Mouse (Mus musculus) left cerebral cortex, adult 18-20 months (tissue): Measurements from ENCODE around the gene Tln2. TPM values are rescaled to one million over a fixed set of nuclear protein-coding genes. Genes with fewer than 3 reads are reported as not detected.

Experiments used
- DNase-seq, 2 experiments: peaks; one replicate each; pipeline ENCODE4 v3.0.0; 2021 to 2022; ENCODE audit warnings: low spot score in 2 of 2, mixed read lengths in 1 of 2
- total RNA-seq, 2 experiments: library from RNA; stranded (reverse); gene quantifications; 2 replicates each; pipeline ENCODE4 v1.2.3; 2021

Tln2 gene
- total RNA-seq, 2 experiments from 2014 or later = 81.5 to 85.2 TPM

DNA sequence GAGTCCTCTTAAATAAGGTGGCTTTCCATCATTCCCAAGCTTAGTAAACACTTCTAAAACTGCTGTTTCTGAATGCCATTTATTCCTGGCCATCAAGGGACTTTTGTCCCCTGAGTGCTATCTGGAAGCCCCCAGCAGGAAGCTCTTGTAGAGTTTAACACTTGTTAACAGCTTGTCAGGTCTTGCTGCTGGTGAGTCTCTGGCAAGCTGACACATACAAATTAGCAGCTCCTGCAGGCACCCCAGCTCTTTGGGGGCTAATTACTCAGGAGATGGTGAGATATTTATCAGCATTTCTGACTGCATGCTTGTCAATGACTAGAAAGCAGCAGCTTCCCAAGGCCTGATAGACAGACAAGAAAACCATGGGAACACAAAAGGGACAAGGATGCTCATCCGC is 77.2 kb downstream of the Tln2 start:
- DNase-seq = no peak

DNA sequence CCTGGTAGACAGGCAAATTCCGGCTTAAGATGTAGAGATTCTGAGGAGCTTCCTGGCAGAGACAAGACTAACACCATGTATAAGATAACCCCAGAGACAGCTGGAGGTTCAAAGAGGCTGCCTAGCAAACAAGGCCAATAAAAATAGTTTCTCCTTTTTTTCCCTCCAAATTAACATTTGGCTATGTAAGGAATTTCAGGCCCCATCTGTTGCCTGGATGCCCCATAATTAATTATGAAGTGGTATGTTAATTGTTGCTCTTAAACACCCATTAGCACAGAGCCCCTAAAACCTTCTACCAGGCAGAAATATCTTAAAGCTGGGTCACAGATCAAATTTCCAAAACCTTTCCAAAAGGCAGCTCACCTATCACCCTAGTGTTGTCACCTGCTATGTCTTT is 77.7 kb downstream of the Tln2 start:
- no peak for DNase-seq

- DNase-seq = no peak
These were observed 82.1 kb downstream of the Tln2 start for GRCm38 (mm10) chr9:67477445-67477844.

DNA sequence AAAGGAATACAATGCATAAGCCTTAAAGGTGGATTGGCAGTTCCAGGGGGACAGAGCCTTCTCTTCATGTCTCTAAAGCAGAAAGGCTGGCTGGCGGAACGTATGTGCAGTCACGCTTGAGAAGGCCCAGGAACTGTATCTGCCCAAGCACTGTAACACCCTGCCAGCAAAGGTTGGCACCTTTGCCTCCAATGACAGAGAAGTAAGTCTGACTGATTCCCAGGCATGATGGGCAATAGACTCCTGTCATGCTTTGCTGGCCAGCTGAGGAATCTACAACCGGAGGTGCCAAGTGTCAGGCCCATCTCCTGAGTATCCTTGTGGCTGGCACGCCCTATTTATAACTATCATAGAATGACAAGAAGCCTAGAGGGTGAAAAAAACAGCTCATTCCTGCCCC is 83.3 kb downstream of the Tln2 start:
- no peak for DNase-seq

DNA sequence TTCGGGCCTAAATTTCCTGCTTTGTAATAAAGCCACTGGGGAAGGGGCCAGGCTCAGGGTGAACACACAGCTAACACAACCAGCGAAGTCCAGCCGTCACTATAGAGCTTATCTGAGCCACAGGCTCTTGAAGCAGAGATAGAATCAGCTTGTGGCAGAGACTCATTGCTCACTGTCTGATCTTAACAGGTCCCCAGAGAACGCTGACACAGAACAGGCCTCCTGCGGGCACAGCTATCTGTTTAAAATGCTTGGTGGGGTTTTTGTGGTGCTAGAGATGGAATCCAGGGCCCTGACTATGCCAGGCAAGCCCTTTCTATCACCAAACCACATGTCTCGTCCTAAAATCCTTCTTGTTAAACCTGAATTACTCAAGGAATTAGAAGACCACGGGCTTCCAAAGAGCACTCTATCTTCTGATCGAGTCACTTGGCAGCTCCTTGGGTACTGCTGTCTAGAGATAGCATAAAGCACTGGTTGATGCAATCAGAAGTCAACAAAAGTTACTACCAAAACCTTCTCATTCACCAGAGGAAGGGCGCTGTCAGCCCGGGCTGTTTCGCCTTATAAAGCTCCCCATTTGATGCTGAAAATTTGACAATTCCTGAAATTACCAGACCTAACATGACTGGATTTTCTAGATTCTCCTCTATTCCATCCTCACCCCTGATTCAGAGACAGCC is 95.9 kb downstream of the Tln2 start:
- no peak for DNase-seq

GRCm38 (mm10) chr9:67441484-67441883 is 118.0 kb downstream of the Tln2 start:
- DNase-seq = no peak

DNA sequence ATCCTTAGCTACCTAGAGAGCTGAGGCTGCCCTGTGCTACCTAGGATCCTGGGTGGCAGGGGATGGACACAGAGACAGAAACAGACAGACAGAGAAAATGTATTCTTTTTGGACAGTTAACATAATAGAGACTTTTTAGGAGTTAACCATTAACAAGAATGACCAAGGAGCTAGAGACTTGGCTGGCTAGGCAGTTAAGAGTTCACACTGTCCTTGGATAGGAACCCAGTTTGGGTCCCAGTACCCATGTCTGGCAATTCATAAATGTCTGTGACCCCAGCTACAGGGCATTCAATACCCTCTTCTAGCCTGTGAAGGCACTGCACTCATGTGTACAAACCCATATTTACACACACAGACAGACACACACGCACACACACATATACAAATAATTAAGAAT is 122.0 kb downstream of the Tln2 start:
- no peak for DNase-seq

- peak in 1 of 2 experiments; percentile 17 for DNase-seq
These were observed 124.0 kb downstream of the Tln2 start for GRCm38 (mm10) chr9:67435333-67436154.

GRCm38 (mm10) chr9:67429199-67429892 is 130.2 kb downstream of the Tln2 start:
- DNase-seq = no peak

- DNase-seq = no peak
These were observed 131.0 kb downstream of the Tln2 start for GRCm38 (mm10) chr9:67428306-67429047.

- no peak for DNase-seq
These were observed 133.2 kb downstream of the Tln2 start for GRCm38 (mm10) chr9:67426304-67426703.

DNA sequence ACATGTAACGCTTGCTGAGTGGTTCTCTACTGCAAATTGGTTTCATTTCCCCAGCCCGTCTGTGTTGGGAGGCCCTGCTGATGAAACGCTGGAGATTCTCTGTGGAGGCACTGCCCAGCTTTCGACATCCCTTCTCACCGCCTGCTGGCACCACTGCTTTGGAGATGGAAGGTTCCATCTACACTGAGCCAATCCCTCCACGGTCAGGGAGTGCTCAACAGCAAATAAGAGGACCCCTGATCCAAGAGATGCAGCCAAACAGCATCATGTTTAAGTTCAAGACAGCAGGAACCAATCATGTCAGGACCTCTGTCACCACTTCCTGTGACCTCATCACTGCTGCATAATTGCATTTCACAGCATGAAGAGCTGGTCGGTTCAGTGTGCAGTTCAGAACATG is 135.4 kb downstream of the Tln2 start:
- DNase-seq = no peak

DNA sequence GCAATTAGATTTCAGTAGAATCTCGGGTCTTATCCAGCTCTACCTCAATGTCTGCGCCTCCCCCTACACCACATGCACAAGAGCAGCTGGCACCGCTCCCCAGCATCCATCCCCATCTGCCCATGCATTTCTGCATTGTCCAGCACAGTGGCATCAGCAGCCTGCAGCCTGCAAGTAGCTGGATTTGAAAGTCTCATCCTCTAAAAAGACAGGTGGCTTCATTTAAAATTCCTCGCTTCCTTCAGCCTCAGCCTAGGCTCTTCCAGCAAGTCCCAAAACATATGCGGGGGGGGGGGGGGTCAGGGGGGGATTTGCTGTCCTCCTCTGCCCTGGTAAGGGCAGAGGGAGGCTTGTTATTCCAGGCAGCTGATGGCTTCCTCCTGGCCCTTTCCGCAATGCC is 141.4 kb downstream of the Tln2 start:
- DNase-seq = peak; percentile 20 to 34

GRCm38 (mm10) chr9:67410667-67411066 is 148.8 kb downstream of the Tln2 start:
- no peak for DNase-seq

GRCm38 (mm10) chr9:67404736-67405135 is 154.8 kb downstream of the Tln2 start:
- DNase-seq = no peak

DNA sequence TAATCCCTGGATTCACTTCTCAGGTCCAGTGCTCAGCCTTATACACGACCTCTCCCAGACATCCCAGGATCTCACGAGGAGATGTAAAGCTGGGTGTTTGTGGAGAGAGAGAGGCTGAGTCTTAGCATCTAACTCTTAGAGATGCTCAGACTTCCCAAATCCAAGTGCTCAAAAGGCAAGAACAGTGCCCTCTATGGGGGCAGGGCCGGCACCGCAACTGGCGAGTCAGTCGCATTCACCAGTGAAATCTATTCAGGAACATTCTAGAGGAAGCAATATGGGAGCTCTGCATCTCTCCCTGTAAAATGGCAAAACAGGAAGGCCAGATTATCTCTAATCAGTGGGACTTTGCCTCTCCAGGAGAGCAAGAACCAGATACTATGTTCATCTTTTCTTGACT is 159.9 kb downstream of the Tln2 start:
- no peak for DNase-seq

DNA sequence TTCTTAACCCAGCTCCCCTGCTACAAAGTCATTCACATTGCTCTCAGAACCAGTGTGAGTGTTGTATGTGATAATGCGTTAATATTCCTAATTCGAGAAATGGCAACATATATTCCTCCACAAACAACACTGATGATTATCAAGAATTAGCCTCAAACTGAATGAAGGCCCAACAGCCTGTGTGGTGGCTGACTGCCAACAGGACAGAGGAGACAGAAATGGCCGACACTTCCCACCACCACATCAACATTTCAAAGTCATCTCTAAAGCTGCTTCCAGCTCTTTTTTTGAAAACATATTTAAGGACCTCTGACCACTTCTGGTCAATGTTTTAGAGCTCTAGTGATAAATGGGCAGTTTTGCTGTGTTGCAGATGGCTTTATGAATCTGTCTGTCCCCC is 161.7 kb downstream of the Tln2 start:
- no peak for DNase-seq

DNA sequence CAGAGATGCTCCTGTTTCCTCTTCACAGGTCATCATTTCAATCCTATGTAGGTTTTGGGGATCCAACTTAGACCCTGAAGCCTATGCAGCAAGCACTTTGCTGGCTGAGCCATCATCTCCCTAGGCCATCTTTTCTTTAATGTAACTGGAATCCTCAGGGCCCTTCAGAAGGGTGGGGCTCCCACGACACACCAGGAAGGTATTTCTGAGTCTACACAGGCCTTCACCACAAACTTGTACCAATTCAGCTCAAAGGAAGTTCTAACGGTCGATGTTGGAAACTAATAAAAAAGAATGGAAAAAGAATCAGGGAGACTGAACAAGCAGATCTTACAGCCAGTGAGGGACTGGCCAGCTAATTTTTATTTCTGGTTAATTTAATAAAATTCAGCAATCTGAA is 163.1 kb downstream of the Tln2 start:
- no peak for DNase-seq

DNA sequence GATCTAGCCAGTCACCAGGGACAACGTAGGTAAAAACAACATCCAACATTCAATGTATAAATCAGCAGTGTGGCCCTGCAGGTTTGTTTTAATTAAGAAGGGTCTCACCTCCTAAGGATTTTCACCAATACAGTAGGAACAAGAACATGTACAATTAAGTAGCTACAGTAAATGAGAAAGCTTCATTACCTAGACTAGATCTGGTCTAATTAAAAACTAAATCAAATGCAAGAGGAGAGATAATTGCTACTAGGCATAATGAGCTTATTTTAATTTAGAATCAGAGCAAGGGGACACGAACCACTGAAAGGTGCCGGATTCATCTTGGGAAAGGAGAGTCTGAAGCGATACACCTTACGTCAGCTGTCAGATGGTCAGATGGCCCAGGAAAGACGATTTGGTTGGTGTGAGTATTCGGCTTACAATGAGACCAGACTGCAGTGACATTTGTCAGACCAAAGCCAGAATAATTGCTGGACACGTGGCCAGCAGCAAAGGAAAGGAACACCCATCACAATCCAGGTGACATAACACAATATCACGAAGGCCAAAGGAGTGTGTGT is 175.4 kb downstream of the Tln2 start:
- DNase-seq = no peak

- DNase-seq = no peak
These were observed 179.4 kb downstream of the Tln2 start for GRCm38 (mm10) chr9:67380095-67380494.

- DNase-seq = no peak
These were observed 180.7 kb downstream of the Tln2 start for GRCm38 (mm10) chr9:67378772-67379171.
